8 mouse cellular contexts compared by ENCODE assay signal in the genomic region with DNA sequence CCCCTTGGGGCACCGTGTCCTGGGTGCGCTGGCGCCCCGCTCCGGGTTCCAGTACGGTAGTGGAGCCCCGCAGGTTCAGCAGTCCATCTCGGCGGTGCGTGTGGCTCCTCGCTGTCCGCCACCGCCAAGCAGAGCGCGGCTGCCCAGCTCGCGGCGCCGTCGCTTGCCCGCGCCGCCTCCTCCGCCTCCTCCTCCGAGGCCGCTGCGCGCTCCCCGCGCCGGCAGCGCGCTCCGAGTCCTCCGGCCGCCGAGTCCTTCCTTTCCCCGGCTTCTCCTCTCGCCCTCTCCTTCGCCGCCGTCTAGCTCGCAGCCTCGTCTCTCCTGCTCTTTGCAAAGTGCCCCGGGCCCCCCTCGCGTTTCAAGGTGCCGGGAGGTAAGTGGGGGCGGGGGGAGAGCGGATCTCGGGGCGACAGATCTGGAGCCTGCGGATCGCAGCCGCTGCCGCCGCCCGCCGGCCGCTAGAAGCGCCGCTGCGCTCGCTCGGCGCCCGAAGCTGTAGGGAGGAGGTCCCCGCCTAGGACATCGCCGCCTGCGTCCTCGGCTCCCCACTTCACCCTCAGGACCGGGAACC. TPM values are rescaled to one million over a fixed set of nuclear protein-coding genes. Genes with fewer than 3 reads are reported as not detected.
A peak's percentile ranks its signal among the peaks of the same experiment; 100 is the strongest.
DNase-seq lines count a peak whose midpoint lies in the region; ATAC-seq and TF ChIP-seq lines count a peak whose summit lies in the region.

No protein-coding gene starts in this region.

- WGBS in embryonic facial prominence, embryonic 14.5 days: 1% methylated on average over 14 of the region's 73 CpGs
- under 1% methylated on average over 68 of the region's 73 CpGs for WGBS in heart, embryonic 12.5 days
- WGBS in kidney, embryonic 15.5 days: under 1% methylated on average over 73 of the region's 73 CpGs
- under 1% methylated on average over 65 of the region's 73 CpGs for WGBS in liver, embryonic 14.5 days (ENCODE audit: insufficient replicate concordance)

- no peak for TF ChIP-seq EP300 in liver, embryonic 14.5 days (IDR thresholded peaks at IDR 0.05; ENCODE audit: low read depth)

- H3K9me3 ChIP-seq in embryonic facial prominence, embryonic 14.5 days (ENCODE audit: control insufficient read depth, low read length): no peaks in the 10 kb centered on the region
- H3K9me3 ChIP-seq in heart, embryonic 12.5 days (replicated peaks): no peaks in the 10 kb centered on the region
- H3K9me3 ChIP-seq in kidney, embryonic 15.5 days (replicated peaks): no peaks in the 10 kb centered on the region
- H3K9me3 ChIP-seq in liver, embryonic 14.5 days (ENCODE audit: control insufficient read depth, low read length): no peaks in the 10 kb centered on the region

- peak overlapping the region; percentile 89 for H3K4me2 ChIP-seq in embryonic facial prominence, embryonic 14.5 days (ENCODE audit: low read depth, low read length)
- peak overlapping the region; percentile 97 for H3K4me2 ChIP-seq in heart, embryonic 12.5 days
- H3K4me2 ChIP-seq in kidney, embryonic 15.5 days: peak overlapping the region; percentile 96
- H3K4me2 ChIP-seq in liver, embryonic 14.5 days (ENCODE audit: low read depth): peak overlapping the region; percentile 58

- no peaks in the 10 kb centered on the region for H3K36me3 ChIP-seq in embryonic facial prominence, embryonic 14.5 days (ENCODE audit: control insufficient read depth, insufficient read depth, low read length)
- H3K36me3 ChIP-seq in heart, embryonic 12.5 days: no peaks in the 10 kb centered on the region
- H3K36me3 ChIP-seq in kidney, embryonic 15.5 days: no peaks in the 10 kb centered on the region
- no peaks in the 10 kb centered on the region for H3K36me3 ChIP-seq in liver, embryonic 14.5 days (replicated peaks; ENCODE audit: control insufficient read depth, insufficient read depth, low read depth)
- H3K36me3 ChIP-seq in splenic B cell, adult 2 months (ENCODE audit: control insufficient read depth, insufficient read depth, low read length, poor library complexity, severe bottlenecking): no peaks in the 10 kb centered on the region

- H3K4me3 ChIP-seq in embryonic facial prominence, embryonic 14.5 days (ENCODE audit: low read depth, low read length): peak overlapping the region; percentile 71
- peak overlapping the region; percentile 73 for H3K4me3 ChIP-seq in heart, embryonic 12.5 days
- H3K4me3 ChIP-seq in kidney, embryonic 15.5 days (replicated peaks): peak overlapping the region; percentile 74
- H3K4me3 ChIP-seq in liver, embryonic 14.5 days (ENCODE audit: insufficient read depth in 1 of 2, low read depth in 2 of 2, low read length in 2 of 2): peak overlapping the region; percentile 53 to 57

- H3K9ac ChIP-seq in embryonic facial prominence, embryonic 14.5 days (ENCODE audit: low read depth, low read length): peak overlapping the region; percentile 92
- peak overlapping the region; percentile 70 for H3K9ac ChIP-seq in heart, embryonic 12.5 days
- peak overlapping the region; percentile 62 for H3K9ac ChIP-seq in kidney, embryonic 15.5 days
- no peak overlapping the region for H3K9ac ChIP-seq in liver, embryonic 14.5 days (replicated peaks)

- peak; percentile 73 for DNase-seq in 3T3-L1 (ENCODE audit: low read depth, low spot score)
- DNase-seq in adrenal gland, postnatal 25 days: peak; percentile 77
- DNase-seq in embryonic facial prominence, embryonic 14.5 days (ENCODE audit: low spot score): peak; percentile 82
- DNase-seq in liver, embryonic 14.5 days (ENCODE audit: low read depth in 3 of 3, low spot score in 3 of 3): no peak
- DNase-seq in natural killer cell, adult 2 months (ENCODE audit: low spot score in 2 of 2): peak; percentile 56 to 57
- peak; percentile 65 for DNase-seq in splenic B cell, adult 2 months (ENCODE audit: low read depth, low spot score)

- peak; percentile 70 for ATAC-seq in embryonic facial prominence, embryonic 14.5 days (ENCODE audit: low read depth)
- ATAC-seq in heart, embryonic 12.5 days (ENCODE audit: insufficient number of reproducible peaks, low FRiP score): peak; percentile 62
- peak; percentile 79 for ATAC-seq in kidney, embryonic 15.5 days (replicated peaks; ENCODE audit: low FRiP score)
- ATAC-seq in liver, embryonic 14.5 days (ENCODE audit: insufficient read depth): no peak

- TF ChIP-seq CTCF in liver, embryonic 14.5 days (IDR thresholded peaks at IDR 0.05; ENCODE audit: low read depth): no peak

- peaks cover 24% of the 10 kb centered on the region for H3K27me3 ChIP-seq in embryonic facial prominence, embryonic 14.5 days (replicated peaks; ENCODE audit: control insufficient read depth, insufficient read depth, low read length)
- H3K27me3 ChIP-seq in heart, embryonic 12.5 days (replicated peaks): peaks cover 61% of the 10 kb centered on the region
- H3K27me3 ChIP-seq in kidney, embryonic 15.5 days: peaks cover 89% of the 10 kb centered on the region
- H3K27me3 ChIP-seq in liver, embryonic 14.5 days (ENCODE audit: control insufficient read depth, insufficient read depth, low read length): peaks cover 67% of the 10 kb centered on the region
- H3K27me3 ChIP-seq in splenic B cell, adult 2 months (ENCODE audit: control insufficient read depth, insufficient read depth, low read length, poor library complexity, severe bottlenecking): peaks cover 6% of the 10 kb centered on the region

- peak overlapping the region; percentile 93 for H3K27ac ChIP-seq in embryonic facial prominence, embryonic 14.5 days (replicated peaks; ENCODE audit: low read depth, low read length)
- H3K27ac ChIP-seq in heart, embryonic 12.5 days (ENCODE audit: poor library complexity, severe bottlenecking): no peak overlapping the region
- 0 out of 2 replicates have a peak overlapping the region, but pooled peaks have one; percentile 10 for H3K27ac ChIP-seq in kidney, embryonic 15.5 days
- H3K27ac ChIP-seq in liver, embryonic 14.5 days: no peak overlapping the region

- peaks cover 10% of the 10 kb centered on the region for H3K4me1 ChIP-seq in embryonic facial prominence, embryonic 14.5 days (ENCODE audit: control insufficient read depth, insufficient read depth, low read length)
- H3K4me1 ChIP-seq in heart, embryonic 12.5 days (replicated peaks): peaks cover 26% of the 10 kb centered on the region
- H3K4me1 ChIP-seq in kidney, embryonic 15.5 days: peaks cover 46% of the 10 kb centered on the region
- no peaks in the 10 kb centered on the region for H3K4me1 ChIP-seq in liver, embryonic 14.5 days (replicated peaks; ENCODE audit: control insufficient read depth in 2 of 2, insufficient read depth in 2 of 2, low read length in 1 of 2)

RNA-seq across cellular contexts. Expression of a gene that starts 40.9 kb away (rescaled TPM):
- total RNA-seq in adrenal gland, postnatal 25 days (2021): 25.9 and 26.1 TPM in 2 replicates
- 17.6 and 19.8 TPM in 2 replicates for polyA plus RNA-seq in embryonic facial prominence, embryonic 14.5 days (2014; fragmentation: Nextera tagmentation; extraction: Ambion mirVana)
- polyA plus RNA-seq in heart, embryonic 12.5 days (2016; fragmentation: Nextera tagmentation; extraction: Ambion mirVana): 23.1 and 26.9 TPM in 2 replicates
- polyA plus RNA-seq in kidney, embryonic 15.5 days (2015; fragmentation: Nextera tagmentation; extraction: Ambion mirVana): 22.4 and 23.0 TPM in 2 replicates
- polyA plus RNA-seq in liver, embryonic 14.5 days (2012; rRNA removed): 2.0 and 2.7 TPM in 2 replicates
- polyA plus RNA-seq in liver, embryonic 14.5 days (2014; fragmentation: Nextera tagmentation; extraction: Ambion mirVana): 5.3 and 6.4 TPM in 2 replicates

Comparison
In these comparisons a context has a peak if more than half of its experiments do, and no peak if none do; other contexts are left out.
1. DNase-seq: peak in 3T3-L1 (single experiment), adrenal gland, postnatal 25 days (single experiment), embryonic facial prominence, embryonic 14.5 days (single experiment), natural killer cell, adult 2 months (2 of 2) and splenic B cell, adult 2 months (single experiment); none in liver, embryonic 14.5 days (0 of 3).
2. H3K27ac ChIP-seq: peak in embryonic facial prominence, embryonic 14.5 days (single experiment) and kidney, embryonic 15.5 days (single experiment); none in heart, embryonic 12.5 days (single experiment) and liver, embryonic 14.5 days (single experiment).
3. Peak in every context shown above with its lines, with median percentiles within 50 percentile points of each other: H3K4me2 ChIP-seq and H3K4me3 ChIP-seq.